Mouse (Mus musculus): ENCODE results near the gene Gm7102.
"Not testable (repeated sequence)": the region's sequence is repeated elsewhere in the genome, so short reads cannot be mapped to it uniquely, and the experiment has no call there.

The Gm7102 gene

GRCm38 (mm10) chr19:61175756-61176324 lies at the start of gene Gm7102:
Gm7102 (minus strand) TSS chr19:61176309.
- DNase-seq (ENCODE audit: low read depth), result no peak

GRCm38 (mm10) chr19:61224678-61225525 lies 48.8 kb upstream of the Gm7102 start:
- DNase-seq (ENCODE audit: low read depth), result no peak

DNA sequence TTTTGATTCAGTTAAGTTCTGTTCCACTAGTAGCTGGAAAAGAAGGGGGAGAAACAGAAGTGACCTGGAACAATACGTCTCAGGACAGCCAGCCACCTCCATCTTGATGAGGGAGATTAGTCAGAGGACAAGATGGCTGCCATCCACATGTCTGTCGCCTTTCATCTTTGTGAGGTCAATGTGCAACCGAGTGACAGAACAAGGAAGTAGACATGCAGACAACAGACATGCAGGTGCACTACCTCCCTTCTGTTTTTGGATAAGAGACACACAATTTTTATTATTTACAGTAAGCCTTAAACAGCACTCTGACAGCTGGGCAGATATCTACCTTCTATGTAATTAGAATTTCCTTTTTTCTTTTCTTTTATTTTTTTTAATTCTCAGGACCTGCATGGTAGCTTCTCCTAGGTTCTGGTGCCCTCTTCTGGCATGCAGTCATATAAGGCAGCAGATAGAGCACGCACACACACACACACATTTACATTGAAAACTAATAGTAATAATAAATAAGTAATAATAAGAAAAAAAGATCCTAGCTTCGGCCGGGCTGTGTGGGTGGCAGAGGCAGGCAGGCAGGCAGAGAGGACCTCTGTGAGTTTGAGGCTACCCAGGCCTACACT lies 47.7 kb upstream of the Gm7102 start:
- peak; percentile 59 for DNase-seq (ENCODE audit: low read depth)

- not testable (repeated sequence) for DNase-seq (ENCODE audit: low read depth)
These were observed 31.4 kb upstream of the Gm7102 start for GRCm38 (mm10) chr19:61207506-61207905.

DNA sequence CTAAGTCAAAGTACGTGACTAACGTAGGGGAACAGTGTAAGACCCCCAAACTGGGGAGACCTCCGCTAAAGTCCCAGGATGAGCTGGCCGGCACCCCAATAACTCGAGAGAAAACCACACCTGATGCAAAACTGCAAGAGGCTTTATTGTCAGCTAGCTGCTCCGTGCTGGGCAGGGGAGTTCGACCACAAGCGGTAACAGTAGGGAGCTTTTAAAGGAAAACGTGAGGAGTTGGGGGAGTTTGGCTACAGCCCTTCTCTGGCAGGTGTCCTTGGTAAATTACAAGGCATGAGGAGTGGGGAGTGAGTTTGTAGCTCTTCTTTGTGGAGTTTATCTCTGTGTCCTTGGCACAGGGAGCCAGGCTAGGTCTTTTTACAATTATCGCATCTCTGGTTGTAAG lies 23.7 kb upstream of the Gm7102 start:
- DNase-seq (ENCODE audit: low read depth), result no peak

- DNase-seq (ENCODE audit: low read depth), result peak; percentile 82
These were observed 23.2 kb upstream of the Gm7102 start for GRCm38 (mm10) chr19:61199316-61199715.

GRCm38 (mm10) chr19:61183590-61183989 lies 7.5 kb upstream of the Gm7102 start, which contains the start of gene Gm6020:
Gm6020 (plus strand) TSS chr19:61183890.
- DNase-seq (ENCODE audit: low read depth), result not testable (repeated sequence)

DNA sequence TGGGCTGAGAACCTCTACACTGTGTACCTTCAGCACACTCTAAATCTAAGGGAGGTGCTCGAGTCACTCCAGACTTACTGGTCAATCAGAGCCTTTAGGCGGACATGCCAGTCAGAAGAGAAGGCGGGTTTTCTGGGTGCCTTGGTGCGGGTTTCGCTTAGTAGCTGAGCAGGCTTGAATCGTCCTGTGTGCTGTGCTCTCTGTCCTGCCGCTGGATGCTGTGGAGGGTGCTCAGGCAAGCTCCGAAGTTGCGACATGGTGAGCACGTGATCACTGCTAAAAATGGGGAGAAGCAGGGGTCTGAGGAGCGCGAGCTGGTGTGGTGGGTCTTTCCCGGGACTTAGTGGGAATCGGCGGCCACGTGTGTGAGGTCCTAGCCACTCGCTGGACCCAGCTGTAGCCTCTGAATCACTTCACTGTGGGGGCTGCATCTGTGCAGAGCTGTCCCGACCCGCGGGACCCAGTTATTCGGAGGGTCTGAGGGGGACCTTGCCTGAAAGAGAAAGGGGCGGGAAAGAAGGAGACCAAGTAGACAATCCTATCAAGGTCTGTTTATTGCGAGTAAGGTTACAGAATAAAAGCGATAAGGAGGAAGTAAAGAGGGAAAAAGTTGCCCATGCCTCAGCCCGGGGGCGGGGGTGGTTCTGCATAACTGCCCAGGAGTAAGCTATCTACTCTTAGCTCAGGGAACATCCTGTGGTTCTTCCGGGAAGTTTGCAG lies 24.2 kb downstream of the Gm7102 start:
- no peak for DNase-seq (ENCODE audit: low read depth)

- no peak for DNase-seq (ENCODE audit: low read depth)
These were observed 24.8 kb downstream of the Gm7102 start for GRCm38 (mm10) chr19:61151372-61151700.

GRCm38 (mm10) chr19:61141299-61141698 lies 34.8 kb downstream of the Gm7102 start:
- no peak for DNase-seq (ENCODE audit: low read depth)

DNA sequence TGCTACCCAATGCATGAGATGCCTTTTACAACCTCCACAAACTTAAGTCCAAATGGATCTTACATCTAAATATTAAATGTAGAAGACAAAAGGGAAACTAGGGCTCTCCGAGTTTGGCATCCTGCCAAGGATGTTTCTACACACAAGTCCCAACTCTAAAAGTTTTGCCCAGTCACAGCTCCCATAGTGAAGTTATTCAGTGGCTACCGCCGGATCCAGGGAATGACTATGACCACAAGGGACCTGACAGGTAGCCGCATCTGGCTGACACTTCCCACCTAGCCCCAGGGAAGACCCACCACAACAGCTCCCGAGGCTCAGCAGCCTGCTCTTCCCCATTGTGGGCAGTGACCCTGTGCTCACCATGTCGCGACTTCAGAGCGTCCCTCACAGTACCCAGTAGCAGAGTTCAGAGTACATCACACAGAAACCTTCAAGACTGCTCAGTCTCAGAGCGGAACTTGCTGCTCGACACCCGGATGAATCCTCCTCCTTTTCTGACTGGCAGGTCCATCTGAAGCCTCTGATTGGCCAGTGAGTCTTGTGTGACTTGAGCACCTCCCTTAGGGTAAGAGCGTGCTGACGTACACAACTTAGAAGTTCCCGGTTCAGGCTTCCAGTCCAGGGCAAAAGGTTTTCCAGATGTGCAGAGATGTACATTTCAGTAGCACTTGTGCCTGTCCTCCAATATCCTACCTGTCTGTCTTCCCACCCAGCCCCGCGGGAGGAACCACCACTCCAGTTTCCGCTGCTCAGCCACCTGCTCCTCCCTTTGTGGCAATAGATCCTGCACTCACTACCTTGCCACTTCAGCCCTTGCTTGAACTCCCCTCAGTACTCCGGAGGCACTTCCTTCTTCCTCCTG lies 35.5 kb downstream of the Gm7102 start, which contains the start of gene Zfp950:
Gene Zfp950 (minus strand): TSS at position 499 of the 865 bp plus-strand sequence.
- peak; percentile 86 for DNase-seq (ENCODE audit: low read depth)

GRCm38 (mm10) chr19:61138655-61139054 lies 37.5 kb downstream of the Gm7102 start:
- DNase-seq (ENCODE audit: low read depth), result no peak

DNA sequence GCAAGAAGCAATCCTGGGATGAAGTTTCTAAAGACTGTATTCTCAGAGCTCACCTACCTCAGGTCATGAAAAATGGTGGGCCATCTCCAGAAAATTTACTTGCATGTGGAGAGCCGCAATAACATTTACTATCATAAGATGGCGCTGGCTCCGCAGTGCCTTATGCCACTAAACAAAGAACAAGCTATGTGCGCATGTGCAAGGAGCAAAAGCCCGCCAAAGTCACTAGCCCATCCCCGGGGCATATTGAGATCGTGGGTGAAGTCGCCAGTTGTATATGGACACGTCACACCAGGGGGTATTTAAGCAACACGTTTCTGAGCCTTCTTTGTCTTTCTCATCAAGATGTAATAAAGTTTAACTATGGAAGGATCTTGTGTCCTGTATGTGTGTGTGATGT lies 45.0 kb downstream of the Gm7102 start:
- DNase-seq (ENCODE audit: low read depth), result no peak

Data from c-Kit-positive CD71-positive TER-119-negative erythroid progenitor cells, embryonic 14.5 days (primary cell).